Mouse (Mus musculus) heart, embryonic 12.5 days (tissue): ENCODE results near the gene Gadd45a. TPM values are rescaled to one million over a fixed set of nuclear protein-coding genes. Genes with fewer than 3 reads are reported as not detected.

Experiments used
- polyA plus RNA-seq: library from polyadenylated mRNA; unstranded; fragments of >200 nt; fragmentation: Nextera tagmentation; extraction: Ambion mirVana; gene quantifications from 2 replicates; pipeline ENCODE4 v1.2.1, GENCODE M21; 2016

Gadd45a gene
- polyA plus RNA-seq, 1 experiment from 2014 or later = 12.7 TPM

Other genes with a start within 250 kb of the Gadd45a start
- not detected in 2 replicates for gene Vmn1r39, start 226.8 kb downstream of the Gadd45a start, polyA plus RNA-seq
- 72.0 and 73.7 TPM in 2 replicates for gene Gng12, start 141.1 kb downstream of the Gadd45a start, polyA plus RNA-seq
- 405 and 423 TPM in 2 replicates for gene Serbp1, start 200.7 kb upstream of the Gadd45a start, polyA plus RNA-seq